Mouse (Mus musculus) gastrocnemius, postnatal 25 days (tissue): ENCODE data around the gene Ces2f. TPM values are rescaled to one million over a fixed set of nuclear protein-coding genes. Genes with fewer than 3 reads are reported as not detected.
"Not testable (repeated sequence)": the region's sequence is repeated elsewhere in the genome, so short reads cannot be mapped to it uniquely, and the experiment has no call there.

Experiments
- DNase-seq: peaks from one replicate; pipeline ENCODE4 v3.0.0; 2022
- long read RNA-seq, 2 experiments: library from polyadenylated mRNA; stranded (forward); transcript quantifications; one replicate each; pipeline ENCODE4 v2.0.0; 2021
- total RNA-seq, 2 experiments: library from RNA; stranded (reverse); gene quantifications; 1 replicate in 1 of 2; 2 replicates in 1 of 2; pipeline ENCODE4 v1.2.3; 2021

The Ces2f gene
- total RNA-seq: not detected
- long read RNA-seq, experiment 1: 0 reads
- long read RNA-seq, experiment 2: 0 reads

- no peak for DNase-seq
These were observed at the start of gene Ces2f for GRCm38 (mm10) chr8:104947056-104947455. Ces2f (plus strand) TSS chr8:104947356.

- no peak for DNase-seq
These were observed 45.4 kb upstream of the Ces2f start for GRCm38 (mm10) chr8:104901746-104902145.

- DNase-seq: no peak
These were observed 40.0 kb upstream of the Ces2f start for GRCm38 (mm10) chr8:104907111-104907510.

GRCm38 (mm10) chr8:104909021-104909420 is 38.1 kb upstream of the Ces2f start:
- DNase-seq: peak; percentile 91

DNA sequence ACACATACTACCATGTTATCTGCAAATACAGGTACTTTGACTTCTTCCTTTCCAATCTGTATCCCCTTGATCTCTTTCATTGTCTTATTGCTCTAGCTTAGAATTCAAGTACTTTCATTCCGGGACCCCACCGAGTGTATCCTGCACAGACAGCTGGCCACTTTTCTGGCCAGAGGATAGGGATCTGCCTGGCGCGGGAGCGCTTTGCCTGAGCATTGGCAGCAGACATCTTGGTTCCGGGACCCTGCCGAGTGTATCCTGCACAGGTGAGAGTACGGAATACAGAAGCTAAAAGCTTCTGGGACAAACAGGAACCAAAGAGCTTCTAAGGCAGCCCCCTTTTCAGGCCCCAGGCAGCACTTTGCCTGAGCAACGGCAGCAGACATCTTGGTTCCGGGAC is 37.5 kb upstream of the Ces2f start:
- DNase-seq: not testable (repeated sequence)

- no peak for DNase-seq
These were observed 21.1 kb upstream of the Ces2f start, which contains the start of gene Ces2e for GRCm38 (mm10) chr8:104925972-104926596. Ces2e (plus strand) TSS chr8:104926260.

- no peak for DNase-seq
These were observed 19.9 kb upstream of the Ces2f start for GRCm38 (mm10) chr8:104927301-104927700.

DNA sequence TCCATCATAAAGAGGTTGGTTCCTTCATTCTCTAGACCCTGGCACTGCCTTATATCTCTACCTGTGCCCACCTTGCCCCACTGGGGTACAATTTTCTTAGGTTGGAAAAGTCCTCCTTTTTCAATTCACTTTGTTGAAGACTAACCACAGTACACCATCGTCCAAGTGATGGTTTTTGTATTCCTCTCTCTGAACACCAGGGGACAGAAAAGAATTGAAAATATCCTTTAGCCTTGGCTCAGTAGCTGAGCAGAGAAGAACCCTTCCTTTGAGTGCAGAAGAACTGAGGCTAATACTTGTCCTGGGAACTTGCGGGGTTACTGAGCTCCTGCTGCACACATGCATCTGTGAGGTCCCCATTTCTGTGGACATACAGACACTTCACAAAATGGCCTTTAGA is 2.5 kb upstream of the Ces2f start:
- DNase-seq: no peak

DNA sequence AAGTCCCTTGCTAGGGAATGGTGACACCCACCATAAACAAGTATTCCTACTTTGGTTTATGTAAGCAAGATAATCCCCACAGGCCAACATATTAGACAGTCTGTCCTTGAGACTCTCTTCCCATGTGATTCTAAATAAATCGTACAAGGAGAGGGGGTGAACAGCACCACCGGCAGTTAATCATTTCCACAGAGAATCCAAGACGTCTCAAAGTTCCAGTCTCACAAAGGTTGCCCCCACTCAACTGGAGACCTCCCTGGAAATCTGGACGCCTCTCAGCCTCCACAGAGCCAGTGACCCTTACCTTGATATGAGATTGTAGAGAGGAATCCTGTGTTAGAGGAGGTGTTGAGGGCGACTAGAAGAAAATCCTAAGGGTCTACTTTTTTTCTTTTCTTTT is 1.9 kb downstream of the Ces2f start:
- no peak for DNase-seq

GRCm38 (mm10) chr8:104961537-104961961 is 14.4 kb downstream of the Ces2f start, which contains the start of gene Ces2g:
Ces2g (plus strand) TSS chr8:104961718.
- DNase-seq: peak; percentile 7

DNA sequence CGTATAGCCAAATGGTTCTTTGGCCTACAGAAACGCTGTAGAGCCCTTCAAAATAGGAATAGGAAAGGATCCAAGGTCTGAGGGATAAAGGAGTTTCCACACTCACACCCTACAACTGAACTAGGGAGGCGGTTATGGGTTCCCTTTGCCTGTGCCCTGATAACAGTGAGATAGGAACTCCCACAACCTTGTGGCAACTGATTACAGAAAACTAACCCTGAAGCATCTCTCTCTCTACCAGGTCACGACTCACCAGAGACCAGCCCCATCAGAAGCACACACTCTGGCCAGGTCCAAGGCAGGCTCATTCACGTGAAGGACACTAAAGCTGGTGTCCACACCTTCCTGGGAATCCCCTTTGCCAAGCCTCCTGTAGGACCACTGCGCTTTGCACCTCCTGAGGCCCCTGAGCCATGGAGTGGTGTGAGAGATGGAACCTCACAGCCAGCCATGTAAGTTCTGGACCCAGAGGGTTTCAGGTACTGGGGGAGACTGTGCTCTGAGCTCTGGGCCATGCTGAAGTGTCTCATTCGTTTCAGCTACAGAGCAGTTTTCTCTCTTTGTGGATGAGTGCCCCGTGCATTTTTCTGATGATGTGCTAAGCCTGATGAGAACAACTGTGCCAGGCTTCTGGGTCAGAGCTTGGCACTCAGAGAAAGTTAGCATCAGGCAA is 15.2 kb downstream of the Ces2f start:
- no peak for DNase-seq

DNA sequence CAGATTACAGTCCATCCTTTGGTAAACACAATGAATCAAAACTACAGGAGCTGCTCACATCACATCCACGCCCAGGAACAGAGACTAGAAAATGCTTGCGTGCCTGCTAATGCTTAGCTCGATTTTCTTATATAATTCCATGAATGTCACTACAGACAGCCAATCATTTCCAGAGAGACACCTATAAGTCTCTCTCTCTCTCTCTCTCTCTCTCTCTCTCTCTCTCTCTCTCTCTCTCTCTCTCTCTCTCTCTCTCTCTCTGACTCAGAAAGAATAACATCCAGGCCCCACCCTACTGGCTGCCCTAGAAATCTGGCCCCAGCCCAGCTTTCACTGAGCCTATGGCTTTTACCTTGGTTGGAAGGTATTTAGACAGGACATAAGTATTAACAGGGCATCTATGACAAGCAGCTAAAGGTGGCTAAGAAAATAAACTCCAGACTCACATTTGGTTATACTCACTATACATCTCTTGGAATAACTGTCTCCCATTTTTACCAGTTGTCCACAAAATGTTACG is 16.3 kb downstream of the Ces2f start:
- DNase-seq: no peak

DNA sequence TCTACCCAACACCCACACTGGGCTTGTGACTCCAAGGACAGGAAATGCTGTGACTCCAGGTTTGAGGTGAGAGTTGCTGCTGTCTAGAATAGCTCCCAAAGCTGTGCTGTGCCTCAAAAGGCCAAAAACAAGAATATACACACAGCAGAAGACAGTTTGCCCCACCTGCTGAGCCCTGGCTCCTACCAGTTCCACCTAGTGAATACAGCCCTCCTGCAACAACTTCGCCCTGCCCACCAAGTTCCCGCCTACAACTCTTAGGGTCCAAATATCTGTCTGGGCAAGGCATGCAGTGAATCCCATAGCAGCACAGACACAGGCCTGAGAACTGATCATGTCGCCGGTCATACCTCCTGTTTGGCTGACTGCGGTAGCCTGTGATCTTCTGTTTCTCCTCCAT is 37.0 kb downstream of the Ces2f start:
- no peak for DNase-seq

DNA sequence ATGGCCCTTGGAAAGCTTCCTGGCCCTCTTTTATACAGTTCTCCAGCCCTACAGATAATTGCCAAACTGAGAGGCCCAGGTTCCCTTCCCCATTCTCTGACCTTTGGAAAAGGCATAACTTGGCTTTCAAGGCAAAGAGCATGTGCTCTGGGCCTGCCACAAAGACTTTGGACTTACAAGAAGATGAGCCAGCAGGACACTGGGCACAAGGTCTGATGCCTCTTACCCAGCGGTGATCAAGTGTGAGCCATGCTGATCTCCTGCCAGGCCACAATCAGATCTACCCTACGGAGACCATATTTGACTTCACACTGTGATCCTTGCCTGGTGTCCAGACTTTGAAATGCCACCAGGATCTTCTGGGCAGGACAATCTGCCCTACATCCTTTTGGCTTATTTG is 37.8 kb downstream of the Ces2f start:
- DNase-seq: no peak

GRCm38 (mm10) chr8:104998191-104998590 is 51.0 kb downstream of the Ces2f start:
- no peak for DNase-seq

GRCm38 (mm10) chr8:104999183-104999582 is 52.0 kb downstream of the Ces2f start:
- no peak for DNase-seq

DNA sequence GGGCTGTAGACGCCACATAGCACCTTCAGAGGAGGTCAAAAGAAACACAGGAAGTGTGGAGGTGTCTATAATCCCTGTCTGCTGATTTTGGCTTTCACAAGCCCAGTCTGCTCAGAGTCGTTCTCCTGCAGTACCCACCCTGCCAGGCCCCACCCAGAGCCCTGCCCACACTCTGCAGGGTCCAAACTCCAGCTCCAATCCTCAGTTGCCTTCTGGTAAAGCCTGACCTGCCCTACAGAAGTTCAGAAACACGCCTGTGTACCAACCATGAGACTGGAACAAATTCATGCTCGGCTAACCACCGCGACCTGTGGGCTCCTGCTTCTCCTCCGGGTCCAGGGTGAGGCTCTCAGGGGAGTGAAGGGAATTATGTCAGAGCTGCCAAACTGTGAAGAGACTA is 53.4 kb downstream of the Ces2f start, which contains the start of gene Ces2h:
Gene Ces2h (plus strand): TSS at position 268 of the 400 bp plus-strand sequence.
- no peak for DNase-seq

Other genes with a start within 250 kb of the Ces2f start
- gene Ces2a, start 213.4 kb upstream of the Ces2f start, total RNA-seq: not detected
- not detected for gene Ces2b, start 115.8 kb upstream of the Ces2f start, total RNA-seq
- gene Ces2c, start 100.3 kb upstream of the Ces2f start, total RNA-seq: under 1 TPM; 0.29 to 0.84 TPM
- under 1 TPM in 1 of 2 experiments, not detected in 1; 0.11 TPM for gene Ces2e, start 21.1 kb upstream of the Ces2f start, total RNA-seq
- 1 to 10 TPM in 1 of 2 experiments, under 1 TPM in 1; 0.38 to 1.3 TPM for gene Ces2g, start 14.4 kb downstream of the Ces2f start, total RNA-seq
- gene Ces2h, start 53.5 kb downstream of the Ces2f start, total RNA-seq: not detected
- gene Ces3a, start 101.2 kb downstream of the Ces2f start, total RNA-seq: not detected
- not detected for gene Ces3b, start 136.4 kb downstream of the Ces2f start, total RNA-seq
- gene Ces4a, start 184.4 kb downstream of the Ces2f start, total RNA-seq: not detected
- gene Cbfb, start 223.3 kb downstream of the Ces2f start, total RNA-seq: 10 to 100 TPM; 42.1 to 42.2 TPM